ENCODE assay signal across 10 mouse cellular contexts in the genomic region with DNA sequence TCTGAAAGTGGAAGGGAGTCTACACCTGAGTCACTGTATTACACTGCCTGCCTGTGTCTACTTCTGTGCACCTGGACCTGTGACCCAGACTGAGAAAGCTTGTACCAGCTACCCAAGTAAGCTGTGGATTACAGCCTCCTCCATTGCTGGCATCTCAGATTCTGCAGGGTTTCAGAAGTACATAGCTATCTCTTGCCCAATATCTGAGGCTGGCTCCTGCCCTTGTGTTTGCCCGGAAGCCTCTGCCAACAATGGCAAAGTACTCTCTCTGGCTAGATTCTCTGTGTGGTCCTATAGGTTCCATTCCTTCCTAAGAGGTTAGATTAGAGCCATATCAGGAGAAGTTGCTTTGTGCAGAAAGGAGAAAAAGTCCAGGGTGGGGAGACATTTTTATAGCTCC.
DNase-seq lines count a peak whose midpoint lies in the region; TF ChIP-seq lines count a peak whose summit lies in the region.
"Had no signal": no experiment of that assay in that cellular context is flagged by ENCODE, and none has a peak within 500 bp of the region (broad histone marks: within the 10 kb centered on the region; RNA-seq: fewer than 3 reads in every experiment).

No protein-coding gene starts in this region.

- no peaks in the 10 kb centered on the region for H3K4me1 ChIP-seq in limb, embryonic 10.5 days
- H3K4me1 ChIP-seq: hindbrain, embryonic 15.5 days; limb, embryonic 15.5 days had no signal

- no peak overlapping the region for H3K4me3 ChIP-seq in layer of hippocampus, adult 2 months
- H3K4me3 ChIP-seq in limb, embryonic 10.5 days = no peak overlapping the region
- H3K4me3 ChIP-seq: hindbrain, embryonic 15.5 days; limb, embryonic 15.5 days had no signal

- H3K9me3 ChIP-seq in limb, embryonic 10.5 days (replicated peaks) = no peaks in the 10 kb centered on the region
- H3K9me3 ChIP-seq: hindbrain, embryonic 15.5 days; limb, embryonic 15.5 days had no signal

- WGBS in limb, embryonic 10.5 days = 91% methylated on average over 1 of the region's 1 CpGs

- H3K27ac ChIP-seq in layer of hippocampus, adult 2 months = peak overlapping the region; percentile 83
- no peak overlapping the region for H3K27ac ChIP-seq in limb, embryonic 10.5 days
- H3K27ac ChIP-seq: hindbrain, embryonic 15.5 days; limb, embryonic 15.5 days had no signal

- peak; percentile 26 to 35 for DNase-seq in gastrocnemius, adult 8-10 months (ENCODE audit: low spot score in 2 of 2)
- DNase-seq in gastrocnemius, postnatal 4 days (ENCODE audit: low spot score in 2 of 2) = no peak
- no peak for DNase-seq in layer of hippocampus, adult 2 months (ENCODE audit: low spot score in 2 of 2)
- DNase-seq in layer of hippocampus, postnatal 36 days = no peak
- peak; percentile 51 for DNase-seq in adrenal gland, postnatal 10 days
- peak; percentile 33 for DNase-seq in gastrocnemius, postnatal 25 days
- DNase-seq in spleen, adult 18-20 months = no peak
- no peak for DNase-seq in limb, embryonic 10.5 days (ENCODE audit: low spot score)

- no peaks in the 10 kb centered on the region for H3K27me3 ChIP-seq in limb, embryonic 10.5 days (ENCODE audit: low read depth, poor library complexity, severe bottlenecking)
- H3K27me3 ChIP-seq: hindbrain, embryonic 15.5 days; limb, embryonic 15.5 days had no signal

- no peak for TF ChIP-seq CTCF in layer of hippocampus, adult 2 months (conservative IDR thresholded peaks at IDR 0.05)

- no peaks in the 10 kb centered on the region for H3K36me3 ChIP-seq in limb, embryonic 10.5 days
- H3K36me3 ChIP-seq: hindbrain, embryonic 15.5 days; limb, embryonic 15.5 days had no signal

Comparison
In these comparisons a context has a peak if more than half of its experiments do, and no peak if none do; other contexts are left out.
1. DNase-seq: peak in gastrocnemius, adult 8-10 months (2 of 2), adrenal gland, postnatal 10 days (single experiment) and gastrocnemius, postnatal 25 days (single experiment); none in gastrocnemius, postnatal 4 days (0 of 2), layer of hippocampus, adult 2 months (0 of 2), layer of hippocampus, postnatal 36 days (0 of 2), spleen, adult 18-20 months (0 of 2) and limb, embryonic 10.5 days (single experiment).